ENCODE assay signal across 9 mouse cellular contexts in genomic region chr3:9593832-9594231, GRCm38 (mm10). TPM values are rescaled to one million over a fixed set of nuclear protein-coding genes. Genes with fewer than 3 reads are reported as not detected.
DNase-seq lines count a peak whose midpoint lies in the region; ATAC-seq and TF ChIP-seq lines count a peak whose summit lies in the region.
"Had no signal": no experiment of that assay in that cellular context is flagged by ENCODE, and none has a peak within 500 bp of the region (broad histone marks: within the 10 kb centered on the region; RNA-seq: fewer than 3 reads in every experiment).

No protein-coding gene starts in this region.

- no peak overlapping the region for H3K9ac ChIP-seq in kidney, embryonic 14.5 days (ENCODE audit: low read depth, low read length)
- H3K9ac ChIP-seq in ES-E14 (ENCODE audit: insufficient read depth, low read depth, low read length, poor library complexity, severe bottlenecking), result no peak overlapping the region
- H3K9ac ChIP-seq: neural tube, embryonic 12.5 days had no signal

- in situ Hi-C loops in ES-E14 (cut with MboI; ENCODE audit: low sequenced_read_pairs in 2 of 2, unreplicated experiment in 2 of 2), result no loop called here

- H3K36me3 ChIP-seq in kidney, embryonic 14.5 days (ENCODE audit: control insufficient read depth, insufficient read depth, low read length), result no peaks in the 10 kb centered on the region
- no peaks in the 10 kb centered on the region for H3K36me3 ChIP-seq in ES-E14 (ENCODE audit: control insufficient read depth, insufficient read depth, low read length, poor library complexity, severe bottlenecking)
- H3K36me3 ChIP-seq: neural tube, embryonic 12.5 days had no signal

- no peaks in the 10 kb centered on the region for H3K9me3 ChIP-seq in kidney, embryonic 14.5 days (ENCODE audit: control insufficient read depth, low read length)
- no peaks in the 10 kb centered on the region for H3K9me3 ChIP-seq in ES-E14 (ENCODE audit: control insufficient read depth, insufficient read depth, low read depth, low read length)
- H3K9me3 ChIP-seq: neural tube, embryonic 12.5 days had no signal

- no peak overlapping the region for H3K4me3 ChIP-seq in kidney, embryonic 14.5 days (ENCODE audit: low read length)
- H3K4me3 ChIP-seq in ES-E14 (ENCODE audit: insufficient read depth in 1 of 2, low read depth in 1 of 2, low read length in 2 of 2, poor library complexity in 1 of 2, severe bottlenecking in 1 of 2), result no peak overlapping the region
- H3K4me3 ChIP-seq: neural tube, embryonic 12.5 days had no signal

- no peak overlapping the region for H3K4me2 ChIP-seq in kidney, embryonic 14.5 days (replicated peaks; ENCODE audit: low read depth, low read length)
- H3K4me2 ChIP-seq: neural tube, embryonic 12.5 days had no signal

- no peaks in the 10 kb centered on the region for H3K27me3 ChIP-seq in kidney, embryonic 14.5 days (ENCODE audit: control insufficient read depth, insufficient read depth, low read length)
- H3K27me3 ChIP-seq: neural tube, embryonic 12.5 days had no signal

- no peaks in the 10 kb centered on the region for H3K4me1 ChIP-seq in kidney, embryonic 14.5 days (ENCODE audit: control insufficient read depth, insufficient read depth, low read length)
- H3K4me1 ChIP-seq in ES-E14 (ENCODE audit: control insufficient read depth in 2 of 2, insufficient read depth in 2 of 2, low read length in 2 of 2, poor library complexity in 1 of 2), result peaks cover 3 to 17% of the 10 kb centered on the region in 2 experiments; a peak in 3 of 4 replicates
- H3K4me1 ChIP-seq: neural tube, embryonic 12.5 days had no signal

- 86% methylated on average over 2 of the region's 2 CpGs for whole genome bisulfite sequencing in kidney, embryonic 14.5 days

- peak; percentile 35 for DNase-seq in kidney, adult 11 months
- DNase-seq in ES-E14 (ENCODE audit: low read depth, low spot score), result peak; percentile 52
- peak; percentile 31 for DNase-seq in cerebellum, adult 8-10 months
- DNase-seq in kidney, postnatal 36 days, result peak; percentile 49 to 69
- DNase-seq in thymus, postnatal 14 days, result peak; percentile 65
- no peak for DNase-seq in urinary bladder, postnatal 4 days (ENCODE audit: low spot score in 2 of 2)
- DNase-seq in ovary, postnatal 36 days (ENCODE audit: low spot score), result no peak

- H3K27ac ChIP-seq in kidney, embryonic 14.5 days (ENCODE audit: low read depth, low read length), result no peak overlapping the region
- no peak overlapping the region for H3K27ac ChIP-seq in ES-E14 (ENCODE audit: insufficient read depth, low read depth, low read length, poor library complexity, severe bottlenecking)
- H3K27ac ChIP-seq: neural tube, embryonic 12.5 days had no signal

- ATAC-seq in kidney, embryonic 14.5 days (ENCODE audit: low FRiP score, low TSS enrichment), result no peak

TF ChIP-seq in ES-E14, 5 proteins besides CTCF, POLR2A, EP300 and RAD21:
- TF ChIP-seq ZC3H11A (IDR thresholded peaks at IDR 0.05; ENCODE audit: borderline replicate concordance, low read depth, low read length) (peak; percentile 41; the same call in 1 of the 2 replicates), HCFC1 (IDR thresholded peaks at IDR 0.05; ENCODE audit: borderline replicate concordance, insufficient read depth, low read length) (no peak), ZNF384 (IDR thresholded peaks at IDR 0.05; ENCODE audit: low read depth, low read length) (peak; percentile 96)

RNA-seq across cellular contexts. Expression of gene Zfp704, which starts 16.1 kb away (rescaled TPM):
- 11.7 and 14.8 TPM in 2 replicates for polyA plus RNA-seq in kidney, embryonic 14.5 days (2014; fragmentation: Nextera tagmentation; extraction: Ambion mirVana)
- 11.4 and 18.8 TPM in 2 replicates for total RNA-seq in ES-E14 (2012; rRNA removed)

Comparison
In these comparisons a context has a peak if more than half of its experiments do, and no peak if none do; other contexts are left out.
1. DNase-seq: peak in kidney, adult 11 months (single experiment), ES-E14 (single experiment), cerebellum, adult 8-10 months (single experiment), kidney, postnatal 36 days (2 of 2) and thymus, postnatal 14 days (single experiment); none in urinary bladder, postnatal 4 days (0 of 2) and ovary, postnatal 36 days (single experiment).